Mouse (Mus musculus) bone marrow macrophage, adult 2 months (primary cell): ENCODE measurements at regions not wholly inside any gene's neighbourhood (a gene's known extent, or its start where the extent isn't known, plus 50 kb on each side); places are given as distances from the start of the nearest gene placed in this dataset.

Experiments used
- CTCF ChIP-seq: IDR thresholded peaks from 2 replicates; pipeline ENCODE4 v1.5.1; 2012; ENCODE audit warnings: low read depth, mild to moderate bottlenecking, low read length, moderate library complexity
- POLR2A ChIP-seq: IDR thresholded peaks from 2 replicates; pipeline ENCODE4 v1.6.1; 2012; ENCODE audit warnings: mild to moderate bottlenecking, low read depth, low read length, borderline replicate concordance

DNA sequence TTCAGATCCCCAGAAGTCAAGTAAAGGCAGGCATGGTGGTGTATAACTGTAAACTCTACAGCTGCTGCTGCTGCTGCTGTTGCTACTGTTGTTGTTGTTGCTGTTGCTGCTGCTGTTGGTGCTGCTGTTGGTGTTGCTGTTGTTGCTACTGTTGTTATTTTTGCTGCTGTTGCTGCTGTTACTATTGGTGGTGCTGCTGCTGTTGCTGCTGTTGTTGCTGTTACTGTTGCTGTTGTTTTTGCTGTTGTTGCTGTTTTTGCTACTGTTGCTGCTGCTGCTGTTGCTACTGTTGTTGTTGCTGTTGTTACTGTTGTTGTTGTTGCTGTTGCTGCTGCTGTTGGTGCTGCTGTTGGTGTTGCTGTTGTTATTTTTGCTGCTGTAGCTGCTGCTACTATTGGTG, 104.4 kb downstream of the Nkx6-1 start:
- no peak for TF ChIP-seq CTCF
- no peak for TF ChIP-seq POLR2A
